8 mouse cellular contexts compared by ENCODE assay signal in genomic region chr10:105840928-105841888, GRCm38 (mm10). TPM values are rescaled to one million over a fixed set of nuclear protein-coding genes. Genes with fewer than 3 reads are reported as not detected.
DNase-seq lines count a peak whose midpoint lies in the region; ATAC-seq and TF ChIP-seq lines count a peak whose summit lies in the region.

Gene Ccdc59 (plus strand): TSS chr10:105841067.
Gene Mettl25 (minus strand): TSS chr10:105841380.

- no peaks in the 10 kb centered on the region for H3K9me3 ChIP-seq in ES-Bruce4 (replicated peaks; ENCODE audit: control insufficient read depth, insufficient read depth, low read length, poor library complexity, severe bottlenecking)
- H3K9me3 ChIP-seq in forebrain, embryonic 13.5 days (replicated peaks), result no peaks in the 10 kb centered on the region
- no peaks in the 10 kb centered on the region for H3K9me3 ChIP-seq in liver, postnatal 0 days (ENCODE audit: low read length)
- no peaks in the 10 kb centered on the region for H3K9me3 ChIP-seq in neural tube, embryonic 14.5 days (ENCODE audit: control insufficient read depth, low read length)

- H3K27me3 ChIP-seq in ES-Bruce4 (ENCODE audit: control insufficient read depth, insufficient read depth, low read length, poor library complexity, severe bottlenecking), result no peaks in the 10 kb centered on the region
- no peaks in the 10 kb centered on the region for H3K27me3 ChIP-seq in forebrain, embryonic 13.5 days
- H3K27me3 ChIP-seq in liver, postnatal 0 days (ENCODE audit: insufficient read depth, low read length), result no peaks in the 10 kb centered on the region
- H3K27me3 ChIP-seq in neural tube, embryonic 14.5 days (ENCODE audit: control insufficient read depth, insufficient read depth, low read length), result no peaks in the 10 kb centered on the region

- intact Hi-C loops in heart, postnatal 10 days (cut with DNase I), result no loop called here

- H3K4me1 ChIP-seq in ES-Bruce4 (ENCODE audit: control insufficient read depth, insufficient read depth, low read length), result no peaks in the 10 kb centered on the region
- H3K4me1 ChIP-seq in forebrain, embryonic 13.5 days, result peaks cover 19% of the 10 kb centered on the region; the same call in 1 of the 2 replicates
- 0 out of 2 replicates have a peak, but pooled peaks cover 3% of the 10 kb centered on the region for H3K4me1 ChIP-seq in liver, postnatal 0 days (ENCODE audit: insufficient read depth)
- H3K4me1 ChIP-seq in neural tube, embryonic 14.5 days (ENCODE audit: control insufficient read depth, insufficient read depth, low read length), result 0 out of 2 replicates have a peak, but pooled peaks cover 8% of the 10 kb centered on the region

- WGBS in forebrain, embryonic 13.5 days, result under 1% methylated on average over 77 of the region's 90 CpGs
- WGBS in large intestine, adult 2 months, result under 1% methylated on average over 90 of the region's 90 CpGs
- under 1% methylated on average over 76 of the region's 90 CpGs for WGBS in liver, postnatal 0 days (ENCODE audit: insufficient replicate concordance)
- WGBS in neural tube, embryonic 14.5 days, result under 1% methylated on average over 90 of the region's 90 CpGs

- no peak within 1 kb of the TSS for H3K27ac ChIP-seq in ES-Bruce4 (ENCODE audit: insufficient read depth, low read length)
- peak within 1 kb of the TSS; percentile 95 for H3K27ac ChIP-seq in forebrain, embryonic 13.5 days
- peak within 1 kb of the TSS; percentile 99 for H3K27ac ChIP-seq in liver, postnatal 0 days (ENCODE audit: low read depth)
- H3K27ac ChIP-seq in neural tube, embryonic 14.5 days (ENCODE audit: low read depth, low read length), result peak within 1 kb of the TSS; percentile 98

- peak; percentile 42 for TF ChIP-seq CTCF in ES-Bruce4 (IDR thresholded peaks at IDR 0.05; ENCODE audit: low read depth, low read length)
- TF ChIP-seq CTCF in liver, postnatal 0 days (IDR thresholded peaks at IDR 0.05; ENCODE audit: low read depth), result peak; percentile 73

- TF ChIP-seq EP300 in ES-Bruce4 (IDR thresholded peaks at IDR 0.05; ENCODE audit: insufficient read depth, low read depth, low read length), result peak; percentile 64; the same call in 1 of the 2 replicates
- TF ChIP-seq EP300 in liver, postnatal 0 days (IDR thresholded peaks at IDR 0.05; ENCODE audit: low read depth), result no peak; the same call in 1 of the 2 replicates

- ATAC-seq in cerebellum, adult (ENCODE audit: insufficient number of reproducible peaks, low FRiP score, low TSS enrichment), result peak; percentile 95
- peak; percentile 99 for ATAC-seq in forebrain, embryonic 13.5 days
- ATAC-seq in liver, postnatal 0 days, result peak; percentile 98
- peak; percentile 99 for ATAC-seq in neural tube, embryonic 14.5 days (ENCODE audit: low read depth)

- peak within 1 kb of the TSS; percentile 77 for H3K4me2 ChIP-seq in forebrain, embryonic 13.5 days
- peak within 1 kb of the TSS; percentile 87 for H3K4me2 ChIP-seq in liver, postnatal 0 days (ENCODE audit: low read depth, low read length)
- peak within 1 kb of the TSS; percentile 80 for H3K4me2 ChIP-seq in neural tube, embryonic 14.5 days (ENCODE audit: low read depth, low read length)

- H3K36me3 ChIP-seq in ES-Bruce4 (ENCODE audit: control insufficient read depth, insufficient read depth, low read length, poor library complexity, severe bottlenecking), result peaks cover 31% of the 10 kb centered on the region
- peaks cover 31% of the 10 kb centered on the region for H3K36me3 ChIP-seq in forebrain, embryonic 13.5 days (ENCODE audit: poor library complexity, severe bottlenecking)
- peaks cover 30% of the 10 kb centered on the region for H3K36me3 ChIP-seq in liver, postnatal 0 days (replicated peaks; ENCODE audit: insufficient read depth, low read length)
- peaks cover 10% of the 10 kb centered on the region; the same call in 1 of the 2 replicates for H3K36me3 ChIP-seq in neural tube, embryonic 14.5 days (ENCODE audit: control insufficient read depth, insufficient read depth, low read length)

- peak within 1 kb of the TSS; percentile 54 for H3K9ac ChIP-seq in ES-Bruce4 (ENCODE audit: low read depth, poor library complexity, severe bottlenecking)
- peak within 1 kb of the TSS; percentile 82 for H3K9ac ChIP-seq in forebrain, embryonic 13.5 days
- peak within 1 kb of the TSS; percentile 87 for H3K9ac ChIP-seq in liver, postnatal 0 days (replicated peaks)
- peak within 1 kb of the TSS; percentile 84 for H3K9ac ChIP-seq in neural tube, embryonic 14.5 days (replicated peaks; ENCODE audit: low read depth, low read length)

- H3K4me3 ChIP-seq in ES-Bruce4 (ENCODE audit: low read depth, low read length), result peak within 1 kb of the TSS; percentile 76
- peak within 1 kb of the TSS; percentile 68 for H3K4me3 ChIP-seq in forebrain, embryonic 13.5 days
- peak within 1 kb of the TSS; percentile 91 for H3K4me3 ChIP-seq in liver, postnatal 0 days (ENCODE audit: low read depth, low read length)
- H3K4me3 ChIP-seq in neural tube, embryonic 14.5 days (ENCODE audit: low read depth, low read length), result peak within 1 kb of the TSS; percentile 82

- no peak for TF ChIP-seq POLR2A in ES-Bruce4 (IDR thresholded peaks at IDR 0.05; ENCODE audit: insufficient read depth, low read length)

- peak; percentile 98 to 99 for DNase-seq in heart, postnatal 10 days
- peak; percentile 85 for DNase-seq in large intestine, adult 2 months (ENCODE audit: low read depth, low spot score)
- peak; percentile 96 for DNase-seq in liver, postnatal 0 days
- DNase-seq in testis, postnatal 10 days (ENCODE audit: low spot score), result peak; percentile 96

RNA-seq across cellular contexts. Expression of gene Ccdc59, which starts in this region (rescaled TPM):
- 29.1 and 30.9 TPM in 2 replicates for polyA plus RNA-seq in ES-Bruce4 (2011; ENCODE audit: insufficient read depth, insufficient read length, low read depth, missing spikeins)
- 53.4 and 60.1 TPM in 2 replicates for polyA plus RNA-seq in forebrain, embryonic 13.5 days (2015; fragmentation: Nextera tagmentation; extraction: Ambion mirVana)
- total RNA-seq in heart, postnatal 10 days (2021), result 10 to 100 TPM; 12.0 to 14.4 TPM
- 2.8 and 4.8 TPM in 2 replicates for polyA plus RNA-seq in large intestine, adult 2 months (2012; rRNA removed)
- 18.4 and 18.5 TPM in 2 replicates for polyA plus RNA-seq in liver, postnatal 0 days (2015; fragmentation: Nextera tagmentation; extraction: Ambion mirVana)
- polyA plus RNA-seq in neural tube, embryonic 14.5 days (2014; fragmentation: Nextera tagmentation; extraction: Ambion mirVana), result 34.3 and 45.4 TPM in 2 replicates

RNA-seq across cellular contexts. Expression of gene Mettl25, which starts in this region (rescaled TPM):
- 10.2 and 12.9 TPM in 2 replicates for polyA plus RNA-seq in ES-Bruce4 (2011; ENCODE audit: insufficient read depth, insufficient read length, low read depth, missing spikeins)
- polyA plus RNA-seq in forebrain, embryonic 13.5 days (2015; fragmentation: Nextera tagmentation; extraction: Ambion mirVana), result 12.4 and 12.8 TPM in 2 replicates
- total RNA-seq in heart, postnatal 10 days (2021), result 1 to 10 TPM; 7.1 to 7.5 TPM
- 2.0 and 2.1 TPM in 2 replicates for polyA plus RNA-seq in large intestine, adult 2 months (2012; rRNA removed)
- polyA plus RNA-seq in liver, postnatal 0 days (2015; fragmentation: Nextera tagmentation; extraction: Ambion mirVana), result 3.9 TPM in 2 replicates
- 19.1 and 21.5 TPM in 2 replicates for polyA plus RNA-seq in neural tube, embryonic 14.5 days (2014; fragmentation: Nextera tagmentation; extraction: Ambion mirVana)
